ENCODE assay signal across 10 mouse cellular contexts in the genomic region with DNA sequence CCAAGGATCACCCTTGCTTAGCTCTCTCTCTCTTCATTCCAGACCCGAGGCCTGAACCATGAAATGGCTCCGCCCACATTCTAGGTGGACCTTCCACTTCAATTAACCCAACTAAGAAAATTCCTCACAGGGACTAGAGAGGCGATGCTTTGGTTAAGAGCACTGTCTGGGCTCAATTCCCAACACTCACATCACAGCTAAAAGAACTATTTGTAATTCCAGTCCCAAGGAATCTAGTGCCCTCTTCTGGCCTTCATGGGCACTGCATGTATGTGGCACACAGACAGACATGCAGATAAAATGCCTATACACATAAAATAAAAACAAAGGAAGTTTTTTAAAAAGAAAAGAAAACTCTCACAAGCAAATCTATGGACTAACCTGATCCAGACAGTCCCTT. TPM values are rescaled to one million over a fixed set of nuclear protein-coding genes. Genes with fewer than 3 reads are reported as not detected.
DNase-seq lines count a peak whose midpoint lies in the region; ATAC-seq and TF ChIP-seq lines count a peak whose summit lies in the region.
"Had no signal": no experiment of that assay in that cellular context is flagged by ENCODE, and none has a peak within 500 bp of the region (broad histone marks: within the 10 kb centered on the region; RNA-seq: fewer than 3 reads in every experiment).

No protein-coding gene starts in this region.

- no peak for ATAC-seq in liver, embryonic 11.5 days (replicated peaks; ENCODE audit: low FRiP score)
- no peak for ATAC-seq in midbrain, embryonic 14.5 days (ENCODE audit: low FRiP score, low TSS enrichment)

- no peak overlapping the region for H3K4me3 ChIP-seq in liver, adult 2 months (ENCODE audit: insufficient read depth, low read depth, low read length)
- no peak overlapping the region for H3K4me3 ChIP-seq in liver, embryonic 11.5 days (ENCODE audit: low read depth, low read length)
- H3K4me3 ChIP-seq in midbrain, embryonic 14.5 days (replicated peaks; ENCODE audit: low read depth, low read length): no peak overlapping the region
- H3K4me3 ChIP-seq: embryonic facial prominence, embryonic 13.5 days; neural tube, embryonic 12.5 days had no signal

- no peak overlapping the region for H3K27ac ChIP-seq in liver, adult 2 months (replicated peaks; ENCODE audit: insufficient read depth, low read depth, low read length)
- no peak overlapping the region for H3K27ac ChIP-seq in liver, embryonic 11.5 days (ENCODE audit: low read depth, low read length)
- H3K27ac ChIP-seq in midbrain, embryonic 14.5 days (replicated peaks; ENCODE audit: low read depth, low read length): no peak overlapping the region
- H3K27ac ChIP-seq: embryonic facial prominence, embryonic 13.5 days; neural tube, embryonic 12.5 days had no signal

- TF ChIP-seq POLR2A in liver, adult 2 months (IDR thresholded peaks at IDR 0.05; ENCODE audit: extremely low read depth, insufficient read depth, low read length): no peak

- no peaks in the 10 kb centered on the region for H3K27me3 ChIP-seq in liver, adult 2 months (ENCODE audit: control insufficient read depth, insufficient read depth, low read length)
- H3K27me3 ChIP-seq in liver, embryonic 11.5 days (replicated peaks; ENCODE audit: control insufficient read depth, insufficient read depth, low read length): no peaks in the 10 kb centered on the region
- H3K27me3 ChIP-seq in midbrain, embryonic 14.5 days (ENCODE audit: control insufficient read depth, insufficient read depth, low read length): no peaks in the 10 kb centered on the region
- H3K27me3 ChIP-seq: embryonic facial prominence, embryonic 13.5 days; neural tube, embryonic 12.5 days had no signal

- no peaks in the 10 kb centered on the region for H3K36me3 ChIP-seq in liver, adult 2 months (ENCODE audit: control insufficient read depth, insufficient read depth, low read length)
- no peaks in the 10 kb centered on the region for H3K36me3 ChIP-seq in liver, embryonic 11.5 days (ENCODE audit: control insufficient read depth, insufficient read depth, low read length)
- no peaks in the 10 kb centered on the region for H3K36me3 ChIP-seq in midbrain, embryonic 14.5 days (ENCODE audit: control insufficient read depth, insufficient read depth, low read length)
- H3K36me3 ChIP-seq: embryonic facial prominence, embryonic 13.5 days; neural tube, embryonic 12.5 days had no signal

- no peak overlapping the region for H3K4me2 ChIP-seq in liver, embryonic 11.5 days
- H3K4me2 ChIP-seq in midbrain, embryonic 14.5 days (ENCODE audit: low read length): no peak overlapping the region
- H3K4me2 ChIP-seq: embryonic facial prominence, embryonic 13.5 days; neural tube, embryonic 12.5 days had no signal

- H3K9ac ChIP-seq in liver, adult 2 months (ENCODE audit: low read depth, low read length): no peak overlapping the region
- H3K9ac ChIP-seq in liver, embryonic 11.5 days (ENCODE audit: low read depth, low read length): no peak overlapping the region
- no peak overlapping the region for H3K9ac ChIP-seq in midbrain, embryonic 14.5 days (replicated peaks; ENCODE audit: low read length)
- H3K9ac ChIP-seq: embryonic facial prominence, embryonic 13.5 days; neural tube, embryonic 12.5 days had no signal

- 27% methylated on average over 3 of the region's 3 CpGs for WGBS in liver, adult 2 months
- 31% methylated on average over 3 of the region's 3 CpGs for WGBS in liver, embryonic 11.5 days
- WGBS in midbrain, embryonic 14.5 days: 34% methylated on average over 3 of the region's 3 CpGs

- peak; percentile 45; the same call in 1 of the 2 replicates for TF ChIP-seq CTCF in liver, adult 2 months (IDR thresholded peaks at IDR 0.05; ENCODE audit: low read depth, low read length)

- no peaks in the 10 kb centered on the region for H3K79me2 ChIP-seq in liver, adult 2 months (ENCODE audit: control insufficient read depth, insufficient read depth, low read length)

- H3K9me3 ChIP-seq in liver, embryonic 11.5 days (ENCODE audit: control insufficient read depth, low read length): no peaks in the 10 kb centered on the region
- H3K9me3 ChIP-seq in midbrain, embryonic 14.5 days (ENCODE audit: control insufficient read depth, low read length): no peaks in the 10 kb centered on the region
- H3K9me3 ChIP-seq: embryonic facial prominence, embryonic 13.5 days; neural tube, embryonic 12.5 days had no signal

- H3K4me1 ChIP-seq in liver, adult 2 months (ENCODE audit: control insufficient read depth, insufficient read depth, low read length): no peaks in the 10 kb centered on the region
- H3K4me1 ChIP-seq in liver, embryonic 11.5 days (replicated peaks; ENCODE audit: control insufficient read depth, insufficient read depth, low read length): no peaks in the 10 kb centered on the region
- H3K4me1 ChIP-seq in midbrain, embryonic 14.5 days (ENCODE audit: control insufficient read depth, insufficient read depth, low read length): no peaks in the 10 kb centered on the region
- H3K4me1 ChIP-seq: embryonic facial prominence, embryonic 13.5 days; neural tube, embryonic 12.5 days had no signal

- peak; percentile 48 for DNase-seq in liver, adult 2 months (ENCODE audit: extremely low read depth, low read depth, low spot score)
- no peak for DNase-seq in liver, embryonic 11.5 days (ENCODE audit: low spot score)
- DNase-seq in adrenal gland, adult 2 months: peak; percentile 56
- DNase-seq in embryo, embryonic 9.5 days (ENCODE audit: extremely low spot score): peak; percentile 66
- peak; percentile 78 for DNase-seq in heart, postnatal 4 days
- DNase-seq in left cerebral cortex, adult 11 months (ENCODE audit: low spot score): peak; percentile 64
- peak; percentile 85 for DNase-seq in midbrain, embryonic 14.5 days
- peak; percentile 62 to 63 for DNase-seq in urinary bladder, postnatal 36 days (ENCODE audit: low spot score in 2 of 2)

RNA-seq across cellular contexts. Expression of a gene that starts 27.4 kb away (rescaled TPM):
- not detected in 2 replicates for total RNA-seq in liver, adult 2 months (2014; rRNA removed)
- polyA plus RNA-seq in liver, adult 2 months (2012; rRNA removed): not detected in 2 replicates
- 0.08 TPM in 1 of 2 replicates, not detected in the other for polyA plus RNA-seq in liver, embryonic 11.5 days (2014; fragmentation: Nextera tagmentation; extraction: Ambion mirVana)
- total RNA-seq in adrenal gland, adult 2 months (2021): 1 to 10 TPM; 2.6 to 4.5 TPM
- 3.4 and 4.5 TPM in 2 replicates for polyA plus RNA-seq in adrenal gland, adult 2 months (2012; rRNA removed)
- under 1 TPM; 0.10 to 0.16 TPM for total RNA-seq in heart, postnatal 4 days (2021)
- polyA plus RNA-seq in midbrain, embryonic 14.5 days (2014; fragmentation: Nextera tagmentation; extraction: Ambion mirVana): 16.5 and 24.2 TPM in 2 replicates

RNA-seq across cellular contexts. Expression of a gene that starts 33.1 kb away (rescaled TPM):
- 0.07 and 0.09 TPM in 2 replicates for total RNA-seq in liver, adult 2 months (2014; rRNA removed)
- not detected in 2 replicates for polyA plus RNA-seq in liver, adult 2 months (2012; rRNA removed)
- polyA plus RNA-seq in liver, embryonic 11.5 days (2014; fragmentation: Nextera tagmentation; extraction: Ambion mirVana): not detected in 2 replicates
- total RNA-seq in adrenal gland, adult 2 months (2021): under 1 TPM; 0.59 to 0.66 TPM
- polyA plus RNA-seq in adrenal gland, adult 2 months (2012; rRNA removed): 0.53 and 0.54 TPM in 2 replicates
- under 1 TPM; 0.07 to 0.14 TPM for total RNA-seq in heart, postnatal 4 days (2021)
- 20.6 and 22.9 TPM in 2 replicates for polyA plus RNA-seq in midbrain, embryonic 14.5 days (2014; fragmentation: Nextera tagmentation; extraction: Ambion mirVana)

Comparison
In these comparisons a context has a peak if more than half of its experiments do, and no peak if none do; other contexts are left out.
1. RNA of a gene that starts 33.1 kb away (polyA plus RNA-seq): 20.6 to 22.9 TPM in midbrain, embryonic 14.5 days; 0.53 to 0.54 TPM in adrenal gland, adult 2 months, not detected in liver, embryonic 11.5 days and not detected in liver, adult 2 months; every median in the first group is over 10 times any median in the second.